Mouse (Mus musculus) liver, embryonic 12.5 days (tissue): ENCODE measurements around the gene Hnrnpm. TPM values are rescaled to one million over a fixed set of nuclear protein-coding genes. Genes with fewer than 3 reads are reported as not detected.

ENCODE experiments used
- ATAC-seq: fragments of 200-750 bp; cut with Nextera tagmentation; 2 replicates; pipeline ENCODE4 v1.8.0; 2017; ENCODE audit warnings: moderate number of reproducible peaks, mild to moderate bottlenecking, moderate library complexity
- H3K27ac ChIP-seq: fragments of 300-500 bp; sonication (generic); 2 replicates; pipeline ENCODE4 v1.5.1; 2016; ENCODE audit warnings: mild to moderate bottlenecking
- H3K27me3 ChIP-seq: fragments of 300-500 bp; sonication (generic); replicated peaks from 2 replicates; pipeline ENCODE4 v1.6.1; 2016; ENCODE audit warnings: mild to moderate bottlenecking, moderate library complexity
- H3K36me3 ChIP-seq: fragments of 300-500 bp; sonication (generic); 2 replicates; pipeline ENCODE4 v1.6.1; 2016; ENCODE audit warnings: mild to moderate bottlenecking, moderate library complexity
- H3K4me1 ChIP-seq: fragments of 300-500 bp; sonication (generic); 2 replicates; pipeline ENCODE4 v1.6.1; 2016
- H3K4me2 ChIP-seq: fragments of 300-500 bp; sonication (generic); 2 replicates; pipeline ENCODE4 v1.6.1; 2016; ENCODE audit warnings: mild to moderate bottlenecking, moderate library complexity
- H3K4me3 ChIP-seq: fragments of 300-500 bp; sonication (generic); 2 replicates; pipeline ENCODE4 v1.5.1; 2016; ENCODE audit warnings: mild to moderate bottlenecking, moderate library complexity
- H3K9ac ChIP-seq: fragments of 300-500 bp; sonication (generic); 2 replicates; pipeline ENCODE4 v1.6.1; 2016; ENCODE audit warnings: mild to moderate bottlenecking, moderate library complexity
- H3K9me3 ChIP-seq: fragments of 300-500 bp; sonication (generic); replicated peaks from 2 replicates; pipeline ENCODE4 v1.6.1; 2016; ENCODE audit warnings: mild to moderate bottlenecking, moderate library complexity
- WGBS: fragments of 180-500 bp; shearing (Covaris S2); methylation state at CpG from one replicate; pipeline ENCODE4 v1.1.7; 2016; ENCODE audit not compliant: insufficient replicate concordance; 5-methylcytosine and 5-hydroxymethylcytosine counted together
- polyA plus RNA-seq: library from polyadenylated mRNA; unstranded; fragments of >200 nt; fragmentation: Nextera tagmentation; extraction: Ambion mirVana; gene quantifications from 2 replicates; pipeline ENCODE4 v1.2.1, GENCODE M21; 2016

The Hnrnpm gene
- polyA plus RNA-seq, 1 experiment from 2014 or later = 222 TPM

DNA sequence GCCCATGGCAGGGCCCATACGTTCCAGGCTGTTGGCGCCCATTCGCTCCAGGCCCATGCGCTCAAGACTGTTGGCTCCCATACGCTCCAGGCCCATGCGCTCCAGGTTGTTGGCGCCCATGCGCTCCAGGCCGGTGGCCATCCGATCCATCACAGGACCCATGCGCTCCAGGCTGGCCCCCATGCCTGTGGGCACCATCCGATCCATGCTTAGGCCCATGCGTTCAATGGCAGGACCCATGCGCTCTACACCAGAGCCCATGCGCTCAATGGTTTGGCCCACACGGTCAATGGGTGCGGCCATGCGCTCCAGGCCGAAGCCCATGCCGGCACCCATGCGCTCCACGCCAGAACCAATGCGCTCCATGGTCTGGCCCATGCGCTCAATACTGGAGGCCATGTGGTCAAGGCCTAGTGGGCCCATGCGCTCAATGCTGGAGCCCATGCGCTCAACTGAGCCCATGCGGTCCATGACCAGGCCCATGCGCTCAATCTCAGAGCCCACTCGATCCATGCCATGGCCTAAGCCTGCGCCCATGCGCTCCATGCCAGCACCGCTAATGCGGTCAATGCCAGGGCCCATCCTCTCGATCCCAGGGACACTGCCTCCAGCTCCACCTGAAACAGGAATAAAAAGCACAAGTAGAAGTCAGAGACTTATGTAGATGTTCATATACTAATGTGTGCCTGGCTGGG is 36.7 kb downstream of the Hnrnpm start:
- no peak overlapping the region for H3K9ac ChIP-seq
- H3K4me3 ChIP-seq = no peak overlapping the region
- H3K4me2 ChIP-seq = no peak overlapping the region
- ATAC-seq = peak; percentile 58
- H3K27ac ChIP-seq = no peak overlapping the region
- H3K9me3 ChIP-seq = no peaks in the 10 kb centered on the region
- H3K27me3 ChIP-seq = no peaks in the 10 kb centered on the region
- WGBS = 95% methylated on average over 34 of the region's 34 CpGs
- peaks cover 99% of the 10 kb centered on the region for H3K36me3 ChIP-seq
- H3K4me1 ChIP-seq = no peaks in the 10 kb centered on the region

DNA sequence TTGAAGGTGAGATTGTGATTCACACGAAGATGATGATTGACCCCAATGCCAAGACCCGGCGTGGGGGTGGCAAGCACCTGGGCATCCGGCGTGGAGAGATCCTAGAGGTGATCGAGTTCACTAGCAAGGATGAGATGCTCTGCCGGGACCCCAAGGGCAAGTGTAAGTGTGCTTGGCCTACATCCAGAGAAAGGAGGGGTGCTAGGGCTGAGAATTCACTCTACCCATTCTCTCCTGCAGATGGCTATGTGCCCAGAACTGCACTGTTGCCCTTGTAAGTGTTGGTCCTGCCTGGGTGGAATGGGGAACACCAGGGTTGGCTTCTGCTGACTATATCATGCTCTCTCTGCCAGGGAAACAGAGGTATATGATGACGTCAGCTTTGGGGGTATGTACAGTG is 41.6 kb downstream of the Hnrnpm start:
- H3K27me3 ChIP-seq = no peaks in the 10 kb centered on the region
- H3K4me2 ChIP-seq = no peak overlapping the region
- no peak overlapping the region for H3K9ac ChIP-seq
- no peak for ATAC-seq
- no peak overlapping the region for H3K27ac ChIP-seq
- no peaks in the 10 kb centered on the region for H3K9me3 ChIP-seq
- H3K4me1 ChIP-seq = peaks cover 17% of the 10 kb centered on the region
- no peak overlapping the region for H3K4me3 ChIP-seq
- H3K36me3 ChIP-seq = peaks cover 86% of the 10 kb centered on the region
- 83% methylated on average over 8 of the region's 8 CpGs for WGBS

DNA sequence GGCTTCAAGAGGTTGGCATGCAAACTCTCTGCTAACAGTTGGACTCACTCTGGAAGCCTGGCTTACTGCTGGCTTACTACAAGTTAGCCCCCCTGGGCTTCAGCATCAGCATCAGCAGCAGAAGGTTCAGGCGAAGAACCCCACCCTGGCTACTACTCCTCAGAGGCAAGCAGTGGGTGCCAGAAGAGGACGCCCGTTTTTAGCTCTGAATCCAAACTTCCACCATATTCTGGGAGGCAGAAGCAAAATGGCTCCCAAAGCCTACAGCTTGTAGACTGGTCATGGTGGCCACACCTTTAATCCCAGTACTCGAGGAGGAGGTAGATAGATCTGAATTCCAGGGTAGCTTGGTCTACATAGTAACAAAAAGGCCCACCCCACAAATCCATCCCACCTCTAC is 42.6 kb downstream of the Hnrnpm start:
- Histone ChIP-seq H3K36me3 (peaks cover 76% of the 10 kb centered on the region), H3K4me3 (no peak overlapping the region), H3K4me1 (peaks cover 26% of the 10 kb centered on the region), H3K9ac (no peak overlapping the region), H3K9me3 (no peaks in the 10 kb centered on the region), H3K4me2 (no peak overlapping the region), H3K27ac (no peak overlapping the region), H3K27me3 (no peaks in the 10 kb centered on the region)
- ATAC-seq = no peak
- 90% methylated on average over 4 of the region's 4 CpGs for WGBS

DNA sequence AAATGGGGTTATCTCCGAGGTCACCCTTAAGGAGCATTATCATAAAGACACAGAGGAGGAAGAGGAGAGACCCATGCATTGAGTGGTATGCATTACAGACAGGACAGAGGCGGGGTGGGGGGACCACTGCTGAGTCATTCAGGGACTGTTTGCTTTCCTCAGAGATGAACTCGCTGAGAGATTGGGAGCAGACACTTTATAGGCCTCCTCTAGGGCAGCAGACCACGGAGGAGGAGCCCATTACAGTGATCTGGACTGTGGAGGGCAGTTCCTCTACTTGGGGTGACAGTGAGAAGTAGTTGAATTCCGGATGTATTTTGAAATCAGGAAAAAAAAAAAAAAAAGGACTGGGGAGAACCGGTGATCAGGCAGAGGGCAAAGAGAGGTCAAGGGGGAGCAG is 46.9 kb downstream of the Hnrnpm start:
- Histone ChIP-seq H3K4me1 (peaks cover 30% of the 10 kb centered on the region), H3K9ac (no peak overlapping the region), H3K4me3 (no peak overlapping the region), H3K4me2 (no peak overlapping the region), H3K9me3 (no peaks in the 10 kb centered on the region), H3K27ac (0 out of 2 replicates have a peak overlapping the region, but pooled peaks have one; percentile 6), H3K36me3 (peaks cover 33% of the 10 kb centered on the region), H3K27me3 (no peaks in the 10 kb centered on the region)
- 17% methylated on average over 6 of the region's 6 CpGs for WGBS
- peak; percentile 60 for ATAC-seq

DNA sequence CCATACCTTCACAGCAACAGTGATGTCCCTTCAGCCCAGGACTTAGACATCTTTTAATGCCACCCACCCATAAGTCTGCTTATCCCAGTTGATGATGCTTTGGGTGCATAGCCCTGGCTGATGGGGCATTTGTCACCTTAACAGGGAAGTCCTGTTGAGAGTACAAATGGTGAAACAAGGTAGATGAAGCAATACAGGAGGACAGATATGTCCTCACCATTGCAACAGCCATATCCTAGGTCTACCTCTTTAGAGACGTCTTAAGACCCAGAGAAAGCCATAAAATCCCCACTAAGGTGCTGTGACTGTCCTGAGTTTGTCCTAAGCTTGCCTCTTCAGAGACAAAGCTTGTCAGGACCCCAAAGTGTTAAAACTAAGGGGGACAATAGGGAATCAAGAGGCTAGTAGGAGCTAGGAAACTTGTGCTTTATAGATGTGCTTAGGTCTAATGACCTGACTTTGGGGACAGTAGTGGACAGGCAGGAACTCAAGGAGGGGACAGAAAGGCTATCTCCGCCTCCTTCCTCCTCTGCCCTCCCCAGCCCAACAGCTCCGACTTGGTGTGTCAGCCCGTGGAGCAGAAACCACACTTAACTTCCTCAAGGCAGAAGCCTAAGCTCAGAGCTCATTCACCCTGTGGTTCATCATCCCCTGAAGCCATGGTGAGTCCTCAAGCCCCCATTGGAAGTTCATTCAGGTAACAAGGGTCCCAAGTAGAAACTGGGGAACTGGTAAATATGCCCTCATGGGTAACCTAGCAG is 49.0 kb downstream of the Hnrnpm start, which contains the start of gene Pram1:
Pram1 (plus strand) TSS at position 541 of the 761 bp plus-strand sequence.
- ATAC-seq = no peak
- Histone ChIP-seq H3K9me3 (no peaks in the 10 kb centered on the region), H3K27me3 (no peaks in the 10 kb centered on the region), H3K4me3 (no peak within 1 kb of the TSS), H3K4me2 (no peak within 1 kb of the TSS), H3K27ac (no peak within 1 kb of the TSS), H3K36me3 (peaks cover 24% of the 10 kb centered on the region), H3K4me1 (peaks cover 30% of the 10 kb centered on the region), H3K9ac (no peak within 1 kb of the TSS)
- 38% methylated on average over 4 of the region's 4 CpGs for WGBS

DNA sequence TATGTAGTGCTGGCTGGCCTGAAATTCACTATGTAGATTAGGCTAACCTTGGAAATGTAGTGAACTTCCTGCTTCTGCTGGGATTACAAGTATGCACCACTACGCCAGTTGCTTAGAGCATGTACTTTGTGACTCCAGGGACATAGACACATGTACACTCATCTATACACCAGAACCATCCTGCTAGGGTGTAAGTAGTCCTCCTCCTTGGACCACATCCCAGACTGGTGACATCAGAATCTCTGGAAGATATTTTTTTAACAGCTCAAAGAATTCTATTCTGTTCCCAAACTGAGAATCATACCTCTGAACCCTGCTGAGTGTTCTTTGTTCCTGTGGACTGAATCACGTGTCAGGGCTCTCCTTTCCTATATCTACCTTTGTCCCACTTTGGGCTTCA is 49.6 kb downstream of the Hnrnpm start:
- 90% methylated on average over 2 of the region's 2 CpGs for WGBS
- ATAC-seq = no peak
- no peak overlapping the region for H3K27ac ChIP-seq

DNA sequence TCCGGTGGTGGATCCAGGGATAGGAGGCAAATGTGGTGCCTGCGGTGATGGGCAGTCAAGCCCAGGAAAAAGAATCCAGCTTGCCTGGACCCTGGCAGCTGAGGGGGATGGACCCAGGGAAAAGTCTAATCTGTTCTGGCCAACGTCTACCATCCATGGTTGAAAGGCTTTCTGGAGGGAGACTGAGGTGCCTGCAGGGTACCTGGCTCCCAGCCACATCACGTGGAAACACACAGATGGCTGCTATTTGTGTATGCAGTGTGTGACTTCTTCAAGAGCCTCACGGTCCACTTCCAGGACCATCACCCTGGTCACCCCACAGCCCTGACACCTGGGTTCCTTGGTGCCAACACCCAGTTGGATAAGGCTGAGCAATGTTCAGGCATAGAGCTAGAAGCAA is 54.9 kb downstream of the Hnrnpm start:
- WGBS = 85% methylated on average over 5 of the region's 5 CpGs
- no peaks in the 10 kb centered on the region for H3K27me3 ChIP-seq
- H3K36me3 ChIP-seq = peaks cover 37% of the 10 kb centered on the region
- peaks cover 30% of the 10 kb centered on the region for H3K4me1 ChIP-seq
- no peak overlapping the region for H3K4me2 ChIP-seq
- no peak for ATAC-seq
- no peaks in the 10 kb centered on the region for H3K9me3 ChIP-seq
- H3K27ac ChIP-seq = no peak overlapping the region
- no peak overlapping the region for H3K9ac ChIP-seq
- H3K4me3 ChIP-seq = no peak overlapping the region

More for the DNA sequence above, 49.6 kb downstream of the Hnrnpm start:
- no peaks in the 10 kb centered on the region for H3K9me3 ChIP-seq
- H3K36me3 ChIP-seq = peaks cover 23% of the 10 kb centered on the region
- H3K4me2 ChIP-seq = no peak overlapping the region
- peaks cover 30% of the 10 kb centered on the region for H3K4me1 ChIP-seq
- no peak overlapping the region for H3K9ac ChIP-seq
- H3K27me3 ChIP-seq = no peaks in the 10 kb centered on the region
- no peak overlapping the region for H3K4me3 ChIP-seq

DNA sequence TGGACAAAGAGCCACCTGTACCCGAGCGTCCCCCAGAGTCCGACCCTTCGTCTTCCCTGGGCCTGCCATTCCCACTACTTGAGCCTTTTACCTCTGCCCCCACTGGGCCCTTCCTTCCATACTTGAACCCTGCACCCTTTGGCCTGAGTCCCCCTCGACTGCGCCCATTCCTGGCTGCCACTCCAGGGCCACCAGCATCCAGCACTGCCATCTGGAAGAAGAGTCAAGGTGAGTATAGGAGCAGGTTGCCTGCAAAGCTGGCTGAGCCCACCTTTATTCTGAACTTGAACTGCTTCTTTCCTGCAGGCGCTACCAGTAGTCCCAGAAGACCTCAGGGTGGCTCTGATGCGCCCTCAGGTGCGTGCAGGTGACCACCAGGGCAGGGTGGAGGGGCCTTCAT is 55.4 kb downstream of the Hnrnpm start:
- H3K9ac ChIP-seq = no peak overlapping the region
- no peaks in the 10 kb centered on the region for H3K27me3 ChIP-seq
- no peaks in the 10 kb centered on the region for H3K9me3 ChIP-seq
- H3K27ac ChIP-seq = no peak overlapping the region
- peaks cover 30% of the 10 kb centered on the region for H3K4me1 ChIP-seq
- ATAC-seq = no peak
- H3K36me3 ChIP-seq = peaks cover 37% of the 10 kb centered on the region
- WGBS = 93% methylated on average over 9 of the region's 9 CpGs
- H3K4me3 ChIP-seq = no peak overlapping the region
- no peak overlapping the region for H3K4me2 ChIP-seq

DNA sequence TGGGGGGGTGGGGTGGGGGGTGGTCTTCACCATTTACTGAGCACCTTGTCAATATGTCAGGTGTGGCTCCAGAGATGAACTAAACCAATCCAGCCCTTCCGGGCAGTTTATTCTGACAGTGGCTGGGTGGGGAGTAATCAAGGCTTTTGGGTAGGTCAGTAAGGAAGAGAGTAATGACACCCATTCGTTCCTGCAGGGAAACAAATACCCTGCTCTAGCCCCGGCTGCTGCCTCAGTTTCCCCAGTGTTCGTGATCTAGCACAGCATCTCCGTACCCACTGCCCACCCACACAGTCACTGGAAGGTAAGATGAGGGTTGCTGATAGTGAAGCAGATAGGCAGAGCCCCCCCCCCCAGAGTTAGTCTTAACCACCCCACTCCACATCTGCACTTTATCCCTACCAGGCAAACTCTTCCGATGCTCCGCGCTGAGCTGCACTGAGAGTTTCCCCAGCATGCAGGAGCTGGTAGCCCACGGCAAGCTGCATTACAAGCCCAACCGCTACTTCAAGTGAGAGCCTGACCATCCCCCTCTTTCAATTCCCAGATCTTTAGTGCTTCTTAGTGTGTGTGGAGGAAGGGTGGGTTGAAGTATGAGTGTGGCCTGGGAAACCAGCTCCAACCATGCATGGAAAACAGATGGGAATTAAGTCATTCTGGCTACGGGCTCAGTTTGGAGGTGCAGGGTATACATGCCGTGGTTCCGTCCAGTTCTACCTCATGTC is 56.3 kb downstream of the Hnrnpm start:
- Histone ChIP-seq H3K27ac (peak overlapping the region; percentile 96), H3K9ac (peak overlapping the region; percentile 82)
- 86% methylated on average over 13 of the region's 13 CpGs for WGBS

DNA sequence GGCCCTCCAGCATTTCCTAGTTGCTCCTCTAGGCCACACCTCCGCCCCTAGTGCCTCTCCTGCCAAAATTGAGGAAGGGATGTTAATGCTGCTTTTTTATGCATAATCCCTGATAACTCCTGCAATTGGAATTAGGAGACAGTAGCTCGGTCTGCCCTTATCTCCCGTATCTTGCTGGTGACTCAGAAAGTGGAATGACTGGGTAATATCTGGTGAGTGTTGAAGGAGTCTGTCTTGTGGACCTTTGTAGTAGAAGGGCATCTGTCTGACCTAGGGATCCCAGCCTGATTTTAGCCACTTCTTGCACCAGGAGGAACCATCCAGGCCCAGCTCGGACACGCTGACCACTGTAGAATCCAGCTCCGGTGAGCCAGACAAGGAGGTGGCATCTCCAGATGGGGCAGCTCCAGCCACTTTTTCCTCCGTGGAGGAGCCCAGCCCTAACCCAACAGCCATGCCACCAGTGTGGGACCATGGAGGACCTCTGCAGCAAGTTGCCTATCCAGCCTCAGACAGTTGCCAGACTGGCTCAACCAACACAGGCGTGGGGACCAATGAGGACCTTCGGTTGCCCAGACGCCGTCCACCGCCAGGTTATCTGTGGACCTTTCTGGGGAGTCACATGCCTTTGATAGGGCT is 57.1 kb downstream of the Hnrnpm start:
- Histone ChIP-seq H3K36me3 (peaks cover 36% of the 10 kb centered on the region), H3K27me3 (no peaks in the 10 kb centered on the region), H3K4me1 (peaks cover 30% of the 10 kb centered on the region), H3K9me3 (no peaks in the 10 kb centered on the region), H3K4me2 (peak overlapping the region; percentile 87), H3K27ac (peak overlapping the region; percentile 96), H3K9ac (peak overlapping the region; percentile 82), H3K4me3 (peak overlapping the region; percentile 72)
- 52% methylated on average over 12 of the region's 12 CpGs for WGBS
- ATAC-seq = peak; percentile 71

More for the DNA sequence above, 56.3 kb downstream of the Hnrnpm start:
- no peak for ATAC-seq
- Histone ChIP-seq H3K4me1 (peaks cover 30% of the 10 kb centered on the region), H3K36me3 (peaks cover 37% of the 10 kb centered on the region), H3K4me3 (peak overlapping the region; percentile 72), H3K4me2 (peak overlapping the region; percentile 87), H3K9me3 (no peaks in the 10 kb centered on the region), H3K27me3 (no peaks in the 10 kb centered on the region)

DNA sequence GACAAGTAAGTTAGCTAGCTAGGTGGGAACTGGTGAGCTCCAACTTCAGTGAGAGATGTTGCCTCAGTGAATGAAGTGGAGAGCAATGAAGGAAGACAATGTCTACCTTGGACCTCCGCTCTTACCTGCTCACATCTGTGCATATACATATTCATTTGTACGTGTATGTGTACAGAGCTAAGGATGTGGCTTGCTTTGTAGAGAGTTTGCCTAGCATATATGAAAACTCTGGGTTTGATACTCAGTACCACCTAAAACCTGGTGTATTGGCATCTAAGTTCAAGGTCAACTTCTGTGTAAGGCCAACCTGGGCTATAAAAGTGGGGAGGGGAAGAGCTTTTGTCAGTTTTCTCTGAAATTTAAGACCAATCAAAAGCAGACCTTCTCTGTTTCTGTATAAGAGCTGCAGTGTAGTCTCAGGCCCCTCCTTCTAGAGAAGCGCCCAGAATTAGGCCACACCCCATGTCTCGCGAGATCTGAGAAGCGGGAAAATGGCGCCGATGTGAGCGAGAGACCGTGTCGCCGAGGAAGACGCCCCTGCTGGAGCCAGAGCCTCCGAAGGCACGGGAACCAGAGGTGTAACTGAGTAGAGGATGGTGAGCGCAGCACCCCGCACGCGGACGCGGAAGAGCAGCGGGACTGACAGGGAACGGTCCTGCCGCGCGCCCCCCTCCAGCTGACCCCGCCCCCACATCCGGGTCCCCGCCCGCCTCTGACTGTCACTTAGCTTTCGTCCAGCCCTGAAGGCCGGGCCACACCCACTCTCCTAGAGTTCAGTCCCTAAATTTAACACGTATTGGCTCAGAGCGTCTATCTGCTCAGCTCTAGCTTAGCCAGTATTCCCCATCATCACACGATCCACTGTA is 57.8 kb downstream of the Hnrnpm start, which contains the start of gene Zfp414:
Zfp414 (plus strand) TSS at position 470 of the 866 bp plus-strand sequence.
- peak within 1 kb of the TSS; percentile 87 for H3K4me2 ChIP-seq
- 2% methylated on average over 33 of the region's 35 CpGs for WGBS

More for the DNA sequence above, 57.8 kb downstream of the Hnrnpm start, which contains the start of gene Zfp414:
- H3K36me3 ChIP-seq = peaks cover 29% of the 10 kb centered on the region
- H3K27ac ChIP-seq = peak within 1 kb of the TSS; percentile 96
- no peaks in the 10 kb centered on the region for H3K9me3 ChIP-seq
- H3K4me1 ChIP-seq = peaks cover 30% of the 10 kb centered on the region
- peak within 1 kb of the TSS; percentile 82 for H3K9ac ChIP-seq
- peak; percentile 97 for ATAC-seq
- no peaks in the 10 kb centered on the region for H3K27me3 ChIP-seq
- H3K4me3 ChIP-seq = peak within 1 kb of the TSS; percentile 72
